In the genomic region with DNA sequence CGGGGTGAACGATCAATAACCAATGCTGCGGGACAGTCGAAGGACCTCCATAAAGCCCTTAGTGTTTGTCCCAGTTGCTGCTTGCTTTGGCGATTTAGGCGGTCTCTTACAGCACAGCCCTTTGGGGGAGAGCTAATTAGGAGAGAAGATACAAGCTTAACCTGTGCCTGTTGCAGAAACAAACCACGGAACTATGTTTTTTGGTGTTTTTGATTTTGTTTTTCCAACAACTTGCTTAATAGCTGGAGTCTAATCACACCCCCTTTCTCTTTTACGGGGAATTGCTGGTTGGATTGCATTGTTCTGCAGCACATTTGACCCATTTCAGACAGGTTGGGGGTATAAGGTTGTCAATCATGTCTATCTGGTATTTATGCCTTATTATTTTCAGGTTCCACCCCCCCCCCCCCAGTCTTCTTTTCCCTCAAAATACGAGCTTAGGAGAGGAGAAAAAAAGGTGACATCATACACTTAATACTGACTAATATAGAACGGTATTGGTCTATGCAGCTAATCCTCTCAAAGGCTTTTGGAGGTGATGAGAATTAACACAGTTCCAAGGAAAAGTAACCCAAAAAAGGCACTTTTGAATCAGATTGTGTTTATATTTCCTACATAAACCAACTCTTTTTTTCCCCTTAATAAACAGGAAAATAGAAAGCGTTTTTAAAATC, we compare ENCODE assay signal across 8 mouse cellular contexts. TPM values are rescaled to one million over a fixed set of nuclear protein-coding genes. Genes with fewer than 3 reads are reported as not detected.
A peak's percentile ranks its signal among the peaks of the same experiment; 100 is the strongest.
DNase-seq lines count a peak whose midpoint lies in the region; ATAC-seq lines count a peak whose summit lies in the region.

No protein-coding gene starts in this region.

- peak overlapping the region; percentile 69 for H3K4me3 ChIP-seq in heart, embryonic 16.5 days (ENCODE audit: low read length)
- H3K4me3 ChIP-seq in forebrain, embryonic 14.5 days (ENCODE audit: low read depth, low read length) = peak overlapping the region; percentile 95
- H3K4me3 ChIP-seq in liver, embryonic 16.5 days (ENCODE audit: low read depth, low read length) = peak overlapping the region; percentile 67

- H3K27me3 ChIP-seq in heart, embryonic 16.5 days (ENCODE audit: control insufficient read depth, insufficient read depth, low read length) = no peaks in the 10 kb centered on the region
- no peaks in the 10 kb centered on the region for H3K27me3 ChIP-seq in forebrain, embryonic 14.5 days (replicated peaks; ENCODE audit: control insufficient read depth, insufficient read depth, low read length)
- H3K27me3 ChIP-seq in liver, embryonic 16.5 days (ENCODE audit: control insufficient read depth, insufficient read depth, low read depth, low read length) = peaks cover 24% of the 10 kb centered on the region

- H3K9ac ChIP-seq in heart, embryonic 16.5 days (ENCODE audit: low read length) = peak overlapping the region; percentile 85
- peak overlapping the region; percentile 98 for H3K9ac ChIP-seq in forebrain, embryonic 14.5 days (ENCODE audit: low read length)
- H3K9ac ChIP-seq in liver, embryonic 16.5 days (ENCODE audit: low read depth, low read length) = peak overlapping the region; percentile 31

- peak overlapping the region; percentile 93 for H3K27ac ChIP-seq in heart, embryonic 16.5 days (ENCODE audit: low read length)
- H3K27ac ChIP-seq in forebrain, embryonic 14.5 days (ENCODE audit: low read depth, low read length) = peak overlapping the region; percentile 98
- no peak overlapping the region for H3K27ac ChIP-seq in liver, embryonic 16.5 days (ENCODE audit: low read length)

- WGBS in heart, embryonic 16.5 days = 10% methylated on average over 11 of the region's 11 CpGs
- 7% methylated on average over 11 of the region's 11 CpGs for WGBS in forebrain, embryonic 14.5 days
- WGBS in liver, embryonic 16.5 days (ENCODE audit: insufficient replicate concordance) = 14% methylated on average over 11 of the region's 11 CpGs

- H3K4me2 ChIP-seq in heart, embryonic 16.5 days (ENCODE audit: low read depth, low read length) = peak overlapping the region; percentile 86
- peak overlapping the region; percentile 61 for H3K4me2 ChIP-seq in forebrain, embryonic 14.5 days (ENCODE audit: low read length)
- H3K4me2 ChIP-seq in liver, embryonic 16.5 days (ENCODE audit: low read depth, low read length) = peak overlapping the region; percentile 91

- no peak for DNase-seq in heart, postnatal 4 days
- DNase-seq in ES-CJ7 (ENCODE audit: low read depth, low spot score) = peak; percentile 9
- peak; percentile 56 for DNase-seq in forebrain, embryonic 14.5 days (ENCODE audit: low spot score)
- no peak for DNase-seq in right cerebral cortex, adult 2 months (ENCODE audit: low spot score in 2 of 2)
- DNase-seq in gastrocnemius, adult 8-10 months (ENCODE audit: low spot score in 2 of 2) = no peak
- DNase-seq in adrenal gland, postnatal 10 days = no peak

- no peaks in the 10 kb centered on the region for H3K9me3 ChIP-seq in heart, embryonic 16.5 days (replicated peaks; ENCODE audit: control insufficient read depth, low read length)
- no peaks in the 10 kb centered on the region for H3K9me3 ChIP-seq in forebrain, embryonic 14.5 days (replicated peaks; ENCODE audit: control insufficient read depth, low read length)
- no peaks in the 10 kb centered on the region for H3K9me3 ChIP-seq in liver, embryonic 16.5 days (replicated peaks; ENCODE audit: control insufficient read depth, low read length)

- H3K4me1 ChIP-seq in heart, embryonic 16.5 days (ENCODE audit: control insufficient read depth, insufficient read depth, low read length) = peaks cover 3% of the 10 kb centered on the region; the same call in 1 of the 2 replicates
- H3K4me1 ChIP-seq in forebrain, embryonic 14.5 days (ENCODE audit: control insufficient read depth, insufficient read depth, low read length) = peaks cover 10% of the 10 kb centered on the region; the same call in 1 of the 2 replicates
- H3K4me1 ChIP-seq in liver, embryonic 16.5 days (ENCODE audit: control insufficient read depth, low read depth, low read length) = peaks cover 13% of the 10 kb centered on the region; the same call in 1 of the 2 replicates

- no peaks in the 10 kb centered on the region for H3K36me3 ChIP-seq in heart, embryonic 16.5 days (ENCODE audit: control insufficient read depth, insufficient read depth)
- H3K36me3 ChIP-seq in forebrain, embryonic 14.5 days (ENCODE audit: control insufficient read depth, insufficient read depth, low read length) = no peaks in the 10 kb centered on the region
- H3K36me3 ChIP-seq in liver, embryonic 16.5 days (ENCODE audit: control insufficient read depth, insufficient read depth) = no peaks in the 10 kb centered on the region

- ATAC-seq in heart, embryonic 16.5 days (replicated peaks; ENCODE audit: extremely low read depth, insufficient read depth, low FRiP score) = no peak
- no peak for ATAC-seq in forebrain, embryonic 14.5 days
- ATAC-seq in liver, embryonic 16.5 days (ENCODE audit: low read depth) = no peak

RNA-seq across cellular contexts. Expression of a gene that starts 1.0 kb away (rescaled TPM):
- 13.1 and 13.5 TPM in 2 replicates for polyA plus RNA-seq in heart, embryonic 16.5 days (2015; fragmentation: Nextera tagmentation; extraction: Ambion mirVana)
- total RNA-seq in heart, postnatal 4 days (2021) = 10 to 100 TPM; 12.0 to 13.0 TPM
- polyA plus RNA-seq in forebrain, embryonic 14.5 days (2014; fragmentation: Nextera tagmentation; extraction: Ambion mirVana) = 29.1 and 36.4 TPM in 2 replicates
- 2.6 and 3.2 TPM in 2 replicates for polyA plus RNA-seq in liver, embryonic 16.5 days (2015; fragmentation: Nextera tagmentation; extraction: Ambion mirVana)
- 10 to 100 TPM in 2 of 4 experiments, 1 to 10 TPM in 2; 8.4 to 15.6 (median 9.9) TPM for total RNA-seq in gastrocnemius, adult 8-10 months (2022)
- 10 to 100 TPM; 13.7 to 20.6 TPM for total RNA-seq in adrenal gland, postnatal 10 days (2021)

RNA-seq across cellular contexts. Expression of a gene that starts 1.6 kb away (rescaled TPM):
- polyA plus RNA-seq in heart, embryonic 16.5 days (2015; fragmentation: Nextera tagmentation; extraction: Ambion mirVana) = 3.0 and 3.3 TPM in 2 replicates
- 1 to 10 TPM; 4.9 to 5.5 TPM for total RNA-seq in heart, postnatal 4 days (2021)
- polyA plus RNA-seq in forebrain, embryonic 14.5 days (2014; fragmentation: Nextera tagmentation; extraction: Ambion mirVana) = 14.8 and 16.3 TPM in 2 replicates
- 0.11 and 0.19 TPM in 2 replicates for polyA plus RNA-seq in liver, embryonic 16.5 days (2015; fragmentation: Nextera tagmentation; extraction: Ambion mirVana)
- 1 to 10 TPM; 1.9 to 5.3 (median 3.2) TPM for total RNA-seq in gastrocnemius, adult 8-10 months (2022)
- 1 to 10 TPM; 1.1 to 3.4 TPM for total RNA-seq in adrenal gland, postnatal 10 days (2021)

Comparison
In these comparisons a context has a peak if more than half of its experiments do, and no peak if none do; other contexts are left out.
1. H3K9ac ChIP-seq: peak in every context shown above with its lines; median percentile 98 in forebrain, embryonic 14.5 days; 85 in heart, embryonic 16.5 days; 31 in liver, embryonic 16.5 days.
2. DNase-seq: peak in ES-CJ7 (single experiment) and forebrain, embryonic 14.5 days (single experiment); none in heart, postnatal 4 days (single experiment), right cerebral cortex, adult 2 months (0 of 2), gastrocnemius, adult 8-10 months (0 of 2) and adrenal gland, postnatal 10 days (single experiment).
3. Peak in every context shown above with its lines, with median percentiles within 50 percentile points of each other: H3K4me2 ChIP-seq and H3K4me3 ChIP-seq.